Mouse (Mus musculus) cerebellum, postnatal 14 days (tissue): ENCODE measurements around the gene Unc45b.
"Not testable (repeated sequence)": the region's sequence is repeated elsewhere in the genome, so short reads cannot be mapped to it uniquely, and the experiment has no call there.

ENCODE experiments used
- DNase-seq, 2 experiments: peaks; one replicate each; pipeline ENCODE4 v3.0.0; 2021; ENCODE audit warnings: mixed read lengths in 2 of 2

Gene Unc45b

GRCm38 (mm10) chr11:82897478-82897877, 12.9 kb upstream of the Unc45b start:
- DNase-seq: no peak

- DNase-seq: no peak
Observed at GRCm38 (mm10) chr11:82899720-82900119, 10.6 kb upstream of the Unc45b start.

GRCm38 (mm10) chr11:82901606-82902310, 8.6 kb upstream of the Unc45b start:
- peak; percentile 46 to 63 for DNase-seq

GRCm38 (mm10) chr11:82904952-82905351, 5.4 kb upstream of the Unc45b start:
- DNase-seq: no peak

- no peak for DNase-seq
Observed at GRCm38 (mm10) chr11:82905816-82906215, 4.5 kb upstream of the Unc45b start.

- DNase-seq: peak; percentile 97 to 98
Observed at GRCm38 (mm10) chr11:82907651-82908607, 2.4 kb upstream of the Unc45b start, which contains the start of gene Nle1. Gene Nle1 (minus strand): TSS chr11:82908411.

GRCm38 (mm10) chr11:82908608-82908989, 1.8 kb upstream of the Unc45b start:
- no peak for DNase-seq

GRCm38 (mm10) chr11:82910679-82911389, 484 bp downstream of the Unc45b start:
- DNase-seq: no peak

- peak; percentile 88 to 90 for DNase-seq
Observed at GRCm38 (mm10) chr11:82914711-82915352, 4.5 kb downstream of the Unc45b start.

GRCm38 (mm10) chr11:82920768-82921167, 10.4 kb downstream of the Unc45b start:
- no peak for DNase-seq

- DNase-seq: no peak
Observed at GRCm38 (mm10) chr11:82921691-82922090, 11.3 kb downstream of the Unc45b start.

- not testable (repeated sequence) for DNase-seq
Observed at GRCm38 (mm10) chr11:82923910-82924309, 13.6 kb downstream of the Unc45b start.

GRCm38 (mm10) chr11:82928897-82929632, 18.7 kb downstream of the Unc45b start:
- peak; percentile 41 for DNase-seq

- DNase-seq: no peak
Observed at GRCm38 (mm10) chr11:82929633-82929950, 19.2 kb downstream of the Unc45b start.

GRCm38 (mm10) chr11:82930391-82930955, 20.1 kb downstream of the Unc45b start:
- peak; percentile 16 to 28 for DNase-seq

- DNase-seq: peak in 1 of 2 experiments; percentile 11
Observed at GRCm38 (mm10) chr11:82931161-82931560, 20.8 kb downstream of the Unc45b start.

- not testable (repeated sequence) for DNase-seq
Observed at GRCm38 (mm10) chr11:82931671-82932450, 21.5 kb downstream of the Unc45b start.

GRCm38 (mm10) chr11:82933186-82933585, 22.8 kb downstream of the Unc45b start:
- DNase-seq: no peak

GRCm38 (mm10) chr11:82943336-82943735, 33.0 kb downstream of the Unc45b start:
- DNase-seq: no peak

- no peak for DNase-seq
Observed at GRCm38 (mm10) chr11:82945636-82946035, 35.3 kb downstream of the Unc45b start.

GRCm38 (mm10) chr11:82947457-82947856, 37.1 kb downstream of the Unc45b start:
- no peak for DNase-seq
